Mouse (Mus musculus) A20 (cell line): ENCODE results near the gene Ccdc117.
"Not testable (repeated sequence)": the region's sequence is repeated elsewhere in the genome, so short reads cannot be mapped to it uniquely, and the experiment has no call there.

Experiments used
- DNase-seq: peaks from one replicate; pipeline ENCODE4 v3.0.0-alpha.2; 2011; ENCODE audit warnings: low read depth, low spot score

The Ccdc117 gene

DNA sequence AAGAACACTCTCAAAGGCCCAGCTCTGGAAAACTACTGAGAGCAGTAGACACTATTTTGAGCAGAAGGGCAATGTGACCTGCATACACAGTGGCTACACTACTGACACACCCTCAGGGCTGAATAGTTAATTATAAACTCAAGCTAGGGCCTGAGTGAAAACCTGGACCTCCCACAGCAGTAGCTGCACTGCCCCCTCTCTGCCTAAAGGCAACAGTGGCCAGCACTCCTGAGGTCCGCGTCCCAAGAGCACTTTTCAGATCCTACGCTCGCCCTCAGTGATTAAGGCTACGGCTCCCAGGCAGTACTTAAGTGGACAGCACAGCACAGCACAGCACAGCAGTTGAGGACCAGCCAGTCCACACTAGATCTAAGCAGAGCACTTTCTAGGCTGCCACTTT, 8.9 kb downstream of the Ccdc117 start:
- DNase-seq, result no peak

DNA sequence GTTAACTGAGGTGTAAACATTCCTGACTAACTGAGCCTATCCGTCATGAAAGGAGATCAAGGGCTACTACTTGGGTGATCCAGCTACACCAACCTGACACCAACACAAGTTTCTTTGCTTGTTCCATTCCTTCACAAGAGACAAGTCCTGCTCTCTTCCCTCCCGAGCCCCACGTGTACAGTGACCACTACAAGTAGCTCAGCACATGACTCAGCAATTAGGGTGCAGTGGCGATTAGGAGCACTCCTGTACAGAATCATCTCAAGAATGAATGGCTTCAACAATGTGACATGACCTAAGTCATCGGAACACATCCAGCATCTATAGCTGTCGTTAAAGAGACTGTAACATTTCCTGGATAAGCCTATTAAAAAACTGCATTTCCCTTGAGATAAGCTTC, 11.3 kb downstream of the Ccdc117 start:
- no peak for DNase-seq

DNA sequence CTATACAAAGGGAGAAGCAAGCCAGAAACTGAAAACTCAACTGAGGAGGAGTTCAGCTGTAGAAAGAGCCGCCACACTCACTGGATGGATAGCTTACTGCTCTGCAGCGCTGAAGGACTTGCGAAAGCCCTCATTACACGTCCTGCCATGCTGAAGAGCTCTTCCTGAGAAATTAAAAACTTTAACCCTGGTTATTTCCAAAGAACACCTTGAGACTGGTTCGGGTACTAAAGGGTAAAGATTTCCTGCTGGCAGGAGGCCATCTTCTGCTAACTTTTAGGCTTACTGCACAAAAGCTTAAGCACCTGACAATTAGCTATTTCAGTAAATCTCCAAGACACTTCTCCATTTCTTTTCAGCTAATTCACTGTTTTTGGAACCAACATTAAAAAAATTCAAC, 11.8 kb downstream of the Ccdc117 start:
- DNase-seq, result no peak

DNA sequence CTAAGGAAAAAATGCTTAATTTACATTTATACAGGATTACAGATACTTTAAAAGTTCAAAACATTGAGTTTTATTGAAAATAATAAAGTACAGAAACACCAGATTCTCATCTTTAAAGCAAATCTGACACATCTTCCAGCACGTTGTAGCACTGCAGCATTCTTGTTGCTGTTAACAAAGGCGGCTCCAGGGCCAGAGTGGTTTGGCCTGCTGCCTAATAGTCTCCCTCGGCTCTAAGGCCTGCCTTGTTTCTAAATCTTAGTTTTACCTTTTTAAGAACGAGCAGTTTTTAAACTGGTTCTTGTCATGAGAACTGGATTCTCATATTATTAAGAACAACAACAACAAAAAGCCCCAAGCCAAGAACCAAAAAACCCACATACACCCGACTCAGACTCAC, 13.1 kb downstream of the Ccdc117 start:
- DNase-seq, result no peak

DNA sequence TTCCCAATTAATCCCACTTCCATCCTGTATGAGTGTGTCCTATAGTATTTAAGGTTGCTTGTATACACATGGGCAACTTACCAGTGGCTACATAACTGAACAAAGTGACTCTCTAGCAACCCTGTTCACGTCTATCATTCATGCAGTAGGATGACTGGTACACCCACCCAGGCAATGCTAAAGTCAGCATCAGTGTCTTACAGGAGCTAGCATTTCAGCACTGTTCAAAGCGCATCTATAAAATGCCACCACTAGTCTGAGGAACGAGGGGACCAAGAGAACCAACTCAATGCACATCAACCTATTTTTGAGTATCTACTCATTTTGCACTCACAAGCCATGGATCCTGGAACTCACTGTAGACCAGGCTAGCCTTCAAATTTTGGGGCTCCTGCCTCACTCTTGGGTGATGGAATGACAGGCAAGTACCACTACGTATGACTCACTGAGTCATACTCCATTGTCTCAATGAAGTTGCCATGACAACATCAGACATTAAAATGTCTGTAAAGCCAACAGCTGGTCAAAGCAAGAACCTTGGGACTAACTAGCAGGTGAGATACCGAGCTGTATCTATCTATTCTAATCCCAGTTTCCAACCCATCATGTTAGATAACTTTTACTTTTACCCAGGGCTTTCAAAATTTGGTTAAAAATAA, 14.0 kb downstream of the Ccdc117 start:
- no peak for DNase-seq

DNA sequence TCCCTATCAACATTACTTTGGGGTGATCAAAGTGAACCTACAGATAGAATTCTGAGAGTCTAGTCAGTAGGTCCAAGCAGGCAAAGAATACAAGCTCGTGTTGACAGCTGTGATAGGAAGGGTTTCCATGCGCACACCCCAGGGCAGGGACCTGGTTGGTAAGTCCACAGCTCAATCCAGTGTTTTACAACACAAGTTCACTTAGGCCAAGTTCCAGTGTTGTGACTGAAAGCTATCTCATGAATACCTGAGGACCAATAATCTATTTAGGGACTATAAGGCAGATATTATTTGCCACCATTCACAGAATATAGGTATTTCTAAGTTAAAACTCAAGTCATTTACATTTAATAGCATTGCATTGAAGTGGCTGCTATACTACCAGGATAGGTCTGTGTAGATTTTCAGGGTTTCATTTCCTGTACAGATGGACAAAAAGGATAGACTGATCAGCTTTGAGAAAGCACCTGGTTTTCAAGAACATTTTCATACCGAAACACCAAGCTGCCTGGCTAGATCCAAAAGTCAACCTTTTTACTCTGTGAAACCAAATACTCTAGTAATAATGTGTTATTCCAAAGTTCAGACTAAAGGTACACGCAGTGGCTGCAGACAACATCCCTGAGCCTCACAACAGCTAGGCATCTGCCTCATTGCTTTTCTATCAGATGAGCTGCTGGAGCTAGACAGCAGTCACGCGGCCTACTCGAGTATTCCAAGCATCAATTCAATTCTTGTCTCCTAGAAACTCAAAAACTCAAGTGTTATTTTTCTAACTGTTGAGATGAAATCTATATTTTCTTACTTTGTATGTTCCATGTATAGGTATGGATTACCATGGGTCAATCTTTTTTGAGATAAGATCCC, 15.2 kb downstream of the Ccdc117 start:
- DNase-seq, result peak; percentile 45

DNA sequence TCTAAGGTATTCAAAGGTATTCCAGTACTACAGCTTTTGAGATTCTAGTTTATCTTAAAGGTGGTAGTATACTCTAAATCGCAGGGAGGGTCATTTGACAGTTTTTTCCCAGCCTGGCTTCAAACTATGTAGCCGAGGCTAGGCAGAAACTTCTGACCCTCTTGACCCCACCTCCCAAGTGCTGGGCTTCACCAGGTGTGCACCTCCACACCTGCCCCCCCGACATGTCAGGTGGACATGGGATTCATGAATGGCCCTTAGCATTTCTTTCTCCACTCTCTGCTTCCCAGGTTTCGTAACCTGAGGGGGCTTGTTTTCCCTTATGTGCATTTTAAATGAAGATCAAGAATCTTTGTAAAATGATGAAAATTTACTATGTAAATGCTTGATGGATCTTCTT, 16.6 kb downstream of the Ccdc117 start:
- no peak for DNase-seq

DNA sequence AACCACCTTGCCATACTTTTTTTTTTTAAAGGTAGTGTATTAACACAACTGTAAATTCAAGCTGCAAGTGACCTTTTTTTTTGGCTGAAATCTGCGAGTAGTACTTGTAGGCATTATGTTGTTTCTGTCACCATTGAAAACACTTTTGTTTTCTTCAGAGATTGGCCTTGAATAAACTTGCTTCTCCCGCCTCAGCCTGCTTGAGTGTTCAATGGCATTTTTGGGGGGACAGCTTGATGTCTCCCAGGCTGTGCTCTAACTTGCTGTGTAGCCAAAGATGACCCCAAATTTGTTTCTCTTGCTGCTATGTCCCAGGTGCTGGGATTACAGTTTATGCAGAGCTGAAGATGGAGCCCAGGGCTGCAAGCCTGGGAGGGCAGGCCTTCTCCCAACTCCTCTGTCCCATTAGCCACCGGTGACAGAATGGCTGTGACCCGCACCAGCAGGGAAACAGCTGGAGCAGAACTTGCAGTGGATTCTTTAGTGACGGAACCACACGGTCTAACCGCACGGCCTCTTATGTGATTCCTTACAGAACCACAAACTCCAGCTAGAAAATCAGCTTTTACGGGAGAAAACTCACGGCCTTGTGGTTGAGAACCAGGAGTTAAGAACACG, 19.1 kb downstream of the Ccdc117 start:
- no peak for DNase-seq

DNA sequence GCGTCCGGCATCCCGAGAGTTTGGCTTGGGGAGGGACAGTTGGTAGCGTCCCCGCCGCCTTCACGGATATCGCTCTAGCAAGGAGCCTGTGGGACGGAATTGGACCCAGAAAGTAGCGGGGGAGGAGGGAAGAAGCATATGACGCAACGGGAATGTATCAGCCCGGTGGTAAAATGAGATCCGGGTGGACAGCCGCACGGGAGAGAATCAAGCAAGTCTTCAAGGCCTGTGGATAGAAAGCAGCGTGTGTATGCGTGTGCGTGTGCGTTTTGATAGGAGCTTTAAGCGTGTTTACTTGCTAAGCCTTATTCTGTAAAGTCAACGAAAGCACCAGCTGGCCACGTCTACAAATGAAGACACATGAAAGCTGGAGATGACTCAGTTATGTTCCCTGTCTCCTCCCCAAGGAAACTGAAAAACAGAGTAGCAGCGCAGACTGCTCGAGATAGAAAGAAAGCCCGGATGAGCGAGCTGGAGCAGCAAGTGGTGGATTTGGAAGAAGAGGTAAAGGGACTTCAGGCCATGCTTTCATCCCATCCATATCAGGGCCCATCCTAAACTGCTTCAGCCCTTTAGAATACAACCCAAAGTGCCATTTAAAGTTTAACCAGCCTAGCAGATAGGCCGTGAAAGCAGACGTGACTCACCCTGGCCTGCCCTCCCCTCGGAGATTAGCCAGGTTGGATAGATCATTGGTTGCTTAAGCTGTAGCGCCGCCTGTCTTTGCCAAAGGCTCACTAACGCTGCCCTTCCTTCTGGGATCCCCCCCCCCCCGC, 20.3 kb downstream of the Ccdc117 start:
- peak; percentile 85 for DNase-seq

DNA sequence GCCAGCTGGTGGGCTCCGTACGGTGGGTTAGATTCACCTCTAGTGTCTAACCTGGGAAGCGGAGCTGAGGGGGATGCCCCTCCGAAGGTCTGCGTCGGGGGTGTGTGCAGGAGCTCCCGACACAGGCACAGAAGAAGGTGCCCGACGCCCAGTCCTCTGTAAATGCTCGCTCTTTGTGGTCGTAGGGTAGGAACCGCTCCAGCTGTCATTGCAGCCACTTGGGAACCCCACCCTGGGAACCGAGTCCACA, 20.8 kb downstream of the Ccdc117 start:
- DNase-seq, result no peak

DNA sequence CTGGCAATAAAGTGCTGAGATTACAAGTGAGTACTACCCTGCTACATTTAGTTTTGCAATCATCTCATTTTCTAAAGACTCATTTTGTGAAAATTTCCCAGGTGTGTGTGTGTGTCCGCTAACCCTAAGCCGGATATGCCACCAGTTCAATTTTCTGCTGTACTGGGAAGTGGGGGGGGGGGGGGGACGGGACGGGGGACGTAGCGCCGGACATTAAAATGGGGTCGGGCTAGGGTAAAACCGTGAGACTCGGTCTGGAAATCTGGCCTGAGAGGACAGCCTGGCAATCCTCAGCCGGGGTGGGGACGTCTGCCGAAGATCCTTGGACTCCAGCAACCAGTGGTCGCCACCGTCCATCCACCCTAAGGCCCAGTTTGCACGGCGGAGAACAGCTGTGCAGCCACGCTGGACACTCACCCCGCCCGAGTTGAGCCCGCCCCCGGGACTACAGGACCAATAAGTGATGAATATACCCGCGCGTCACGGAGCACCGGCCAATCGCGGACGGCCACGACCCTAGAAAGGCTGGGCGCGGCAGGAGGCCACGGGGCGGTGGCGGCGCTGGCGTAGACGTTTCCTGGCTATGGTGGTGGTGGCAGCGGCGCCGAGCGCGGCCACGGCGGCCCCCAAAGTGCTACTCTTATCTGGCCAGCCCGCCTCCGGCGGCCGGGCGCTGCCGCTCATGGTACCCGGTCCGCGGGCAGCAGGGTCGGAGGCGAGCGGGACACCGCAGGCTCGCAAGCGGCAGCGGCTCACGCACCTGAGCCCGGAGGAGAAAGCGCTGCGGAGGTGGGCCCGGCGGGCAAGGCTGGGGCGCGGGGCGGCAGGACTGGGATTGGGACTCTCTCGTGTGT, 21.3 kb downstream of the Ccdc117 start, which contains the start of gene Xbp1:
Gene Xbp1 (plus strand): TSS at position 248 of the 854 bp plus-strand sequence.
- peak; percentile 95 for DNase-seq

DNA sequence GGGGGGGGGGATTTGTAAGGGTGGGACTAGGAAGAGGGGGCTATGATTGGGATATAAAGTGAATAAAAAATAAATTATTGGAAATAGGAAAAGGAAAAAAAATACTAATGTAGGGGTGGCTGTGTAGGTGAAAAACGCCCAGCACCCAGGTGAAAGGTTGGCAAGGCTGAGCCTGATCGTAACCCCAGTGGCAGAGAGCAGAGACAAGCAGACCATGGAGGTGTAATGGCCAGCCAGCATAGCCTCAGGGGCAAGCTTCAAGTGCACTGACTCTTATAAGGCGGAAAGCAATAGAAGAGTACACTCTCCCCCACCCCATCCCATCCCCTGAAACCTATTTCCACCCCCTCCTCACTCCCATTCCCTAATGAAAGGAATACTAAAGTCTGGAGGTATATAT, 22.3 kb downstream of the Ccdc117 start:
- DNase-seq, result no peak

DNA sequence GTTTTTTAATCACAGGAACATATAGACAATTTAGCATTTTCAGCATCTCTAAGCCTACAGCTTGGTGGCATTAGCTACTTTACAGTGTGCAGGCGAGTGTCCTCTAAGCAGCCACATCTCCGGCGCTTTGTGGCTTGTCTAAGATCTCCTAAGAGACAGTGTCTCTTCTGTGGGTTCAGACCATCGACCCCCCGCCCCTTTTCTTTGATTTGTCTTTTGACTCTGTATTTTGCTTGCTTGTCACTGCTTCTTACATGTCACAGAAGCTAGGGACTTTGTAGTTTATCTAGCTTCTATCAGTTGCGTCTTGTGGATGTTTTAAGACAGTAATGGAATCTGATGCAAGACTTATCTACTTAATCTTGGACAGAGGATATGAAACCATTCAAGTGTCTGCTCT, 24.6 kb downstream of the Ccdc117 start:
- no peak for DNase-seq

DNA sequence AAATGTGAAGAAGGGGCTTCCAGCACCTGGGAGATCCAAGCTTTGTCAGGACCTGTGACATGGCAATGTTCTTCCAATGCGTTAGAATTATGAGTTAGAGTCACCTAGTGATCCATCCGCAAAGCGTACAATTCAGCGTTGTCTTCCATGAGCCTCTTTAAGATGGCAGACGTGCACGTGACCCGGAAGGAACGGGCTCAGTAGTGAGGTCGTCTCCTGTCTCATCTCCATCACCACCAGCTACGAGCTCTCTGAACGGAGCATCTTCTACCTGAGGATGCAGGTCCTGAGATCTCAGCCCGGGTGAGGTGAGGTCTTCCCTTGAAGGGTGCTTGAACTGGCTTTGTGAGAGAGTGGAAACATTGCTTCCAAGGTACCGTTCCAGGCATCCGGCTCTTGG, 25.4 kb downstream of the Ccdc117 start:
- no peak for DNase-seq

DNA sequence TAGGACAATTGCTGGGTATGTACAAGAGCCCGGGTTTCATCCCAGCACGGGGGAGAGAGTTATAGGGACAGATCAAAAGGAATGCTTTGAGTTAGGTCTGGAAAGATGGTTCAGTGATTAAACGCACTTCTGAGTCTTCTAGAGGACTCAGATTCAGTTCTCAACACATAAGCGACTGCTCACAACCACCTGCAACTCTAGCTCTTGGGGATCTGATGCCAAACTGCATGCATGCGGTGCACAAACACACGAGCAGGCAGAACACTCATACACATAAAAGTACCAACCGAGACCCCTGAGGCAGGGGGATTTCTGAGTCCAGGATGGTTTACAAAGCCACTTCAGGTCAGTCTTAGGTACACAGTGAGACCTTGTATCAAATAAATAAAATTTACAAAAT, 25.8 kb downstream of the Ccdc117 start:
- no peak for DNase-seq

DNA sequence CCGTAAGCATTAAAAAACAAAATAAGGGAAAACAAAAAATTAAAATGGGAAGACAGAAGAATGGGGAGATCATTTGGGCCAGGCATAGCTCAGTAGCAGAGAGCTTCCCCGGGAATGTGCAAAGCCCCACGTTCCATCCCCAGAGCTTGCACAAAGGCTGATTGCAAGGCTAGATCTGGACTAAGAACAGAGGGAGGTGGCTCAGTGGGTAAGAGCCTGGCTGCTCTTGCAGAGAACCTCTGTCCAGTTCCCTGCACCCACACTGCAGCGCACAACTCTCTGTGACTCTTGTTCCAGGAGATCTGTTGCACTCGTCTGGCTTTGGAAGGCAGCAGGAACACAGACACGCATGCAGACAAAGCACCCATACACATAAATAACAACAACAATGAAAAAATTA, 26.3 kb downstream of the Ccdc117 start:
- DNase-seq, result no peak

DNA sequence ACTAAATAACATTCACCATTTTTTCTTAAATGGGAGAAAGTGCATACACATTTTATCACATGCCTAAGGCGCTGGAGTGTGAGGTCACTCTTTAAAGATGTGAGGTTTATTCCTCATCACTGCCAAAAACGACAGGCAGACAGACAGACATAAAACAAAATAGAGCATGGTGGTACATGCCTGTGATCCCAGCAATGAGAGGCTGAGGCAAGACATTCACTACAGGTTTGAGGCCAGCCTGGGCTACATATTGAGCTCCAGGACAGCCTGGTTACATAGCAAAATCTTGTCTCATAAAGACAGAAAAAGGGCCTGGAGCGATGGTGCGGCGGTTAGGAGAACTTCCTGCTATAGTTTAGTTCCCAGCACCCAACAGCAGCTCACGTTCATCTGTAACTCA, 26.8 kb downstream of the Ccdc117 start:
- DNase-seq, result no peak

DNA sequence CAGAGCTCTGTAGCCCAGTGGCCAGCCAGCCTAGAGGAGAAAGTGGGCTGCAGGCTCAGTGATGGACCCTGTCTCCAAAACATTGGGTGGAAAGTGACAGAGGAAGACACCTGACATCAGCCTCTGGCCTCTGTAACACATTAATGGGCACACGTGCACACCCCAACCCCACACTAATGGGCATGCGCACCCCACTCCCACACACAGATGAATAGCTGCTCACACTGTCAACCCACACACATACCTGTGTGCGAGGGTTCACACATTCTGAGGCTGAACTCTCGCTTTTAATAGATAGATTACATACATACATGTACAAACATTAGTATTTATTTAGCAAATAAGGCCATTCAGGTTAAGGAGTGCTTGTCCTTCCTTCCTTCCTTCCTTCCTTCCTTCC, 27.9 kb downstream of the Ccdc117 start:
- no peak for DNase-seq

DNA sequence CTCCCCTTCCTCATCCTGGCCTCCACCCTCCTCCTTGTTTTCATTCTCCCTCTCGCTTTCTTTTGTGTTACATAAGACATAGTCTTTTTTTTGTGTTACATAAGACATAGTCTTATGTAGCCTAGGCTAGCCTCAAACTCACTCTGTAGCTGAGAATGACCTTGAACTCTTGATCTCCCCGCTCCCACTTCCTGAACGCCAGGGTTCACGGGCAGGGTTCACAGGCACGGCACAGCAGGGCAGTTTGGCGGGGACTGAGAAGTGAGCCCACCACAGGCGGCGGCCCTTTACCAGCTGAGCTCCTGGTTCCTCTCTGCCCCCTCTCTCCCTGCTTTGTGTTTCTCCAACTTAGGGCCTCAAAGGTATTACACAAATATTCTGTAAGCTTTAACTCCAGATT, 29.0 kb downstream of the Ccdc117 start:
- no peak for DNase-seq

DNA sequence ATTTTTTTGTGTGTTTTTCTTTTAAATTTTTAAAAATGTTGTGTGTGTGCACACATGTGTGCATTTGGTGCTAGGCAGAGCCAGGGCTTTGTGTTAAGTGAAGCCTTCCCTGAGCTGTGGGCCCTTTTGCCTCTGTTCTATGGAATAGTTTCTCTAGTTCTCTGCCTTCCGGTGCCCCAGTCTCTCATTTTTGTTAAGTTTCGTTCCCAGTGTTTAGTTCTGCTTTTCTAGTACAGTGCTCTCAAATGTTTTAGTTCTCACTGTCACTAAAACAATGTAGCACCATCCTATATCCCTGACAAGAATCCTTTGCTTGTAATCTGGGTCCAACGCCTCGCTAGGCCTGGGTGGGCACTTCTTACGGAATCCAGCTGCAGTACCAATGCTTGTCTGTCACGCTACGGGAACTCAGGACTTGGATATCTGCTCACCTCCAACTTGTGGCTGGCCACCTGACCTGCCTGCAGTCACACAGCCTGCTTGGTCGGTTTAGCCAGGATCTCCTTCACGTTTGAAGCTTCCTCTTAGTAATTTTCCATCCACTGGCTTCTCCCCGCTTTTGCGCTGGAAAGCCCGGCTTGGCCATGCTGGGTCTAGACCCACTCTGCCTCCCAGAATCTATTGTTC, 29.8 kb downstream of the Ccdc117 start:
- DNase-seq, result peak; percentile 87

DNA sequence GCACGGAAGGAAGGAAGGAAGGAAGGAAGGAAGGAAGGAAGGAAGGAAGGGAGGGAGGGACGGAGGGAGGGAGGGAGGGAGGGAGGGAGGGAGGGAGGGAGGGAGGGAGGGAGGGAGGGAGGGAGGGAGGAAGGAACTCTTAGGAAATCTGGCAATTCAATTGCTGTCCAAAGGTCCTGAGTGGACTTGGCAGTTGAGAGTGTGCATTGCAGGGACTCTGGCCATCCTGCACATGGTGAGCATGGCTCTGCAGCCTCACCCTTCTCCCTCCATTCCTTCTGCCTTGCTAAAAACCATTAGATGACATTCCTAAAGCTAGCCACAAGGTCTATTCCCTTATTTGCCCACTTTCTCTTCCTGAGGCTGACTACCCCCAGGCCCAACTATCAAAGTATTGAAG, 31.3 kb downstream of the Ccdc117 start:
- DNase-seq, result not testable (repeated sequence)
